Mouse (Mus musculus) kidney, embryonic 14.5 days (tissue): ENCODE measurements around the gene Uso1. TPM values are rescaled to one million over a fixed set of nuclear protein-coding genes. Genes with fewer than 3 reads are reported as not detected.

Source experiments
- ATAC-seq: fragments of 200-750 bp; cut with Nextera tagmentation; 2 replicates; pipeline ENCODE4 v1.8.0; 2017; ENCODE audit warnings: moderate number of reproducible peaks, mild to moderate bottlenecking, moderate TSS enrichment, moderate library complexity; ENCODE audit not compliant: low FRiP score, low TSS enrichment
- H3K27ac ChIP-seq: fragments of 300-500 bp; sonication (generic); 2 replicates; pipeline ENCODE4 v1.5.1; 2014; ENCODE audit warnings: low read depth, mild to moderate bottlenecking, low read length, moderate library complexity, mixed read lengths
- H3K27me3 ChIP-seq: fragments of 300-500 bp; sonication (generic); 2 replicates; pipeline ENCODE4 v1.6.1; 2014; ENCODE audit warnings: mild to moderate bottlenecking, low read length; ENCODE audit not compliant: control insufficient read depth, insufficient read depth
- H3K36me3 ChIP-seq: fragments of 300-500 bp; sonication (generic); 2 replicates; pipeline ENCODE4 v1.6.1; 2014; ENCODE audit warnings: low read length, mixed read lengths; ENCODE audit not compliant: control insufficient read depth, insufficient read depth
- H3K4me1 ChIP-seq: fragments of 300-500 bp; sonication (generic); 2 replicates; pipeline ENCODE4 v1.6.1; 2014; ENCODE audit warnings: low read length, mixed read lengths; ENCODE audit not compliant: control insufficient read depth, insufficient read depth
- H3K4me2 ChIP-seq: fragments of 300-500 bp; sonication (generic); replicated peaks from 2 replicates; pipeline ENCODE4 v1.6.1; 2014; ENCODE audit warnings: low read depth, mild to moderate bottlenecking, low read length
- H3K4me3 ChIP-seq: fragments of 300-500 bp; sonication (generic); 2 replicates; pipeline ENCODE4 v1.5.1; 2014; ENCODE audit warnings: mild to moderate bottlenecking, low read length
- H3K9ac ChIP-seq: fragments of 300-500 bp; sonication (generic); 2 replicates; pipeline ENCODE4 v1.6.1; 2014; ENCODE audit warnings: low read depth, mild to moderate bottlenecking, low read length, moderate library complexity
- H3K9me3 ChIP-seq: fragments of 300-500 bp; sonication (generic); 2 replicates; pipeline ENCODE4 v1.6.1; 2016; ENCODE audit warnings: low read length; ENCODE audit not compliant: control insufficient read depth
- WGBS: fragments of 180-500 bp; shearing (Covaris S2); extraction: QIAGEN DNeasy Blood & Tissue Kit; methylation state at CpG from one replicate; pipeline ENCODE4 v1.1.7; 2014; 5-methylcytosine and 5-hydroxymethylcytosine counted together
- polyA plus RNA-seq: library from polyadenylated mRNA; unstranded; fragments of >200 nt; fragmentation: Nextera tagmentation; extraction: Ambion mirVana; gene quantifications from 2 replicates; pipeline ENCODE4 v1.2.1, GENCODE M21; 2014

The Uso1 gene
- polyA plus RNA-seq, 1 experiment from 2014 or later, result 33.4 TPM

GRCm38 (mm10) chr5:92219826-92220225 lies 82.1 kb downstream of the Uso1 start:
- ATAC-seq, result peak; percentile 52; the same call in 1 of the 2 replicates
- Histone ChIP-seq H3K4me1 (no peaks in the 10 kb centered on the region), H3K9ac (no peak overlapping the region), H3K4me2 (no peak overlapping the region), H3K27me3 (no peaks in the 10 kb centered on the region), H3K36me3 (no peaks in the 10 kb centered on the region), H3K4me3 (no peak overlapping the region), H3K27ac (no peak overlapping the region), H3K9me3 (no peaks in the 10 kb centered on the region)
- WGBS, result 65% methylated on average over 6 of the region's 6 CpGs

GRCm38 (mm10) chr5:92220287-92220902 lies 82.7 kb downstream of the Uso1 start:
- H3K4me2 ChIP-seq, result no peak overlapping the region
- no peaks in the 10 kb centered on the region for H3K9me3 ChIP-seq
- H3K27ac ChIP-seq, result no peak overlapping the region
- WGBS, result 92% methylated on average over 8 of the region's 8 CpGs
- no peak overlapping the region for H3K9ac ChIP-seq
- no peaks in the 10 kb centered on the region for H3K36me3 ChIP-seq
- H3K27me3 ChIP-seq, result no peaks in the 10 kb centered on the region
- H3K4me3 ChIP-seq, result no peak overlapping the region
- ATAC-seq, result no peak
- H3K4me1 ChIP-seq, result no peaks in the 10 kb centered on the region

GRCm38 (mm10) chr5:92227782-92228181 lies 90.0 kb downstream of the Uso1 start:
- no peak overlapping the region for H3K27ac ChIP-seq
- no peaks in the 10 kb centered on the region for H3K4me1 ChIP-seq
- H3K27me3 ChIP-seq, result no peaks in the 10 kb centered on the region
- 85% methylated on average over 7 of the region's 7 CpGs for WGBS
- no peak overlapping the region for H3K4me3 ChIP-seq
- no peaks in the 10 kb centered on the region for H3K9me3 ChIP-seq
- no peak overlapping the region for H3K4me2 ChIP-seq
- no peak for ATAC-seq
- H3K36me3 ChIP-seq, result no peaks in the 10 kb centered on the region
- H3K9ac ChIP-seq, result no peak overlapping the region

GRCm38 (mm10) chr5:92228776-92229175 lies 91.0 kb downstream of the Uso1 start:
- Histone ChIP-seq H3K4me1 (no peaks in the 10 kb centered on the region), H3K9me3 (no peaks in the 10 kb centered on the region), H3K4me2 (no peak overlapping the region), H3K9ac (no peak overlapping the region), H3K27ac (no peak overlapping the region), H3K4me3 (no peak overlapping the region), H3K27me3 (no peaks in the 10 kb centered on the region), H3K36me3 (no peaks in the 10 kb centered on the region)
- WGBS, result 52% methylated on average over 10 of the region's 10 CpGs
- ATAC-seq, result no peak

- H3K27ac ChIP-seq, result no peak overlapping the region
- no peak overlapping the region for H3K9ac ChIP-seq
- H3K36me3 ChIP-seq, result no peaks in the 10 kb centered on the region
- WGBS, result 98% methylated on average over 3 of the region's 3 CpGs
- H3K4me2 ChIP-seq, result no peak overlapping the region
- H3K4me3 ChIP-seq, result no peak overlapping the region
- ATAC-seq, result no peak
- no peaks in the 10 kb centered on the region for H3K4me1 ChIP-seq
- no peaks in the 10 kb centered on the region for H3K27me3 ChIP-seq
- no peaks in the 10 kb centered on the region for H3K9me3 ChIP-seq
These were observed 91.8 kb downstream of the Uso1 start for GRCm38 (mm10) chr5:92229514-92229913.

- Histone ChIP-seq H3K4me3 (no peak overlapping the region), H3K4me2 (no peak overlapping the region), H3K9ac (no peak overlapping the region), H3K27ac (no peak overlapping the region), H3K4me1 (0 out of 2 replicates have a peak, but pooled peaks cover 5% of the 10 kb centered on the region), H3K9me3 (no peaks in the 10 kb centered on the region), H3K27me3 (no peaks in the 10 kb centered on the region), H3K36me3 (no peaks in the 10 kb centered on the region)
- ATAC-seq, result no peak
- WGBS, result 84% methylated on average over 11 of the region's 11 CpGs
These were observed 92.6 kb downstream of the Uso1 start for GRCm38 (mm10) chr5:92230306-92230705.

- Histone ChIP-seq H3K27me3 (no peaks in the 10 kb centered on the region), H3K27ac (no peak overlapping the region), H3K9ac (no peak overlapping the region), H3K36me3 (no peaks in the 10 kb centered on the region), H3K4me2 (no peak overlapping the region), H3K9me3 (no peaks in the 10 kb centered on the region), H3K4me1 (0 out of 2 replicates have a peak, but pooled peaks cover 7% of the 10 kb centered on the region), H3K4me3 (no peak overlapping the region)
- WGBS, result 87% methylated on average over 10 of the region's 10 CpGs
- ATAC-seq, result no peak
These were observed 94.1 kb downstream of the Uso1 start for GRCm38 (mm10) chr5:92231836-92232235.

GRCm38 (mm10) chr5:92233366-92233765 lies 95.6 kb downstream of the Uso1 start:
- Histone ChIP-seq H3K4me2 (no peak overlapping the region), H3K4me3 (no peak overlapping the region), H3K36me3 (no peaks in the 10 kb centered on the region), H3K27me3 (no peaks in the 10 kb centered on the region), H3K27ac (no peak overlapping the region), H3K9ac (no peak overlapping the region), H3K9me3 (no peaks in the 10 kb centered on the region), H3K4me1 (0 out of 2 replicates have a peak, but pooled peaks cover 7% of the 10 kb centered on the region)
- ATAC-seq, result no peak
- 98% methylated on average over 4 of the region's 4 CpGs for WGBS

- no peak overlapping the region for H3K4me3 ChIP-seq
- 0 out of 2 replicates have a peak, but pooled peaks have one; percentile 40 for ATAC-seq
- 0 out of 2 replicates have a peak, but pooled peaks cover 7% of the 10 kb centered on the region for H3K4me1 ChIP-seq
- H3K4me2 ChIP-seq, result no peak overlapping the region
- no peaks in the 10 kb centered on the region for H3K36me3 ChIP-seq
- H3K9me3 ChIP-seq, result no peaks in the 10 kb centered on the region
- no peak overlapping the region for H3K9ac ChIP-seq
- H3K27me3 ChIP-seq, result no peaks in the 10 kb centered on the region
- H3K27ac ChIP-seq, result no peak overlapping the region
- 52% methylated on average over 5 of the region's 5 CpGs for WGBS
These were observed 97.3 kb downstream of the Uso1 start for GRCm38 (mm10) chr5:92234939-92235557.
